Mouse (Mus musculus): ENCODE measurements around the gene Bub1.

The Bub1 gene

GRCm38 (mm10) chr2:127773938-127774577 is 57.6 kb downstream of the Bub1 start:
- DNase-seq = no peak

- DNase-seq = no peak
These were observed 70.1 kb downstream of the Bub1 start for GRCm38 (mm10) chr2:127761587-127761986.

- no peak for DNase-seq
These were observed 71.2 kb downstream of the Bub1 start for GRCm38 (mm10) chr2:127760429-127761000.

DNA sequence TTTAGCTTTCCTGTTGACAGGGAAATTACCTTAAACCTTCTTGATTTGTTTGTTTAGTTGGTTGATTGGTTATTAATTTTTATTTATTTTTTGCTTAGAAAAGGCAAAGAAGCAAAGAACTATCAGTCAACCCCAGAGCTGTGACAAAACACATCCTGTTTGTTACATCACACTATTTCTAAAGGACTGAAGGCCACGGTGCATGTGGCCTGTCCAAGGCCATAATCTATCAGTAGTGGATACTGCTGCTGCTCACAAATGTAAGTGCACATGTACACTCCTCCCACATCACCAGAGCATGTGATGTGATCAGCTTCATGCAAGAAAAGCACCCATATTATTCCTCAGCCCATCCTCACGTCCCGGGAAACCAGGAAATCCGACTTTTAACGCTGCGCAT is 71.7 kb downstream of the Bub1 start:
- no peak for DNase-seq

- no peak for DNase-seq
These were observed 72.3 kb downstream of the Bub1 start for GRCm38 (mm10) chr2:127759157-127759880.

GRCm38 (mm10) chr2:127757171-127757570 is 74.5 kb downstream of the Bub1 start:
- DNase-seq = no peak

DNA sequence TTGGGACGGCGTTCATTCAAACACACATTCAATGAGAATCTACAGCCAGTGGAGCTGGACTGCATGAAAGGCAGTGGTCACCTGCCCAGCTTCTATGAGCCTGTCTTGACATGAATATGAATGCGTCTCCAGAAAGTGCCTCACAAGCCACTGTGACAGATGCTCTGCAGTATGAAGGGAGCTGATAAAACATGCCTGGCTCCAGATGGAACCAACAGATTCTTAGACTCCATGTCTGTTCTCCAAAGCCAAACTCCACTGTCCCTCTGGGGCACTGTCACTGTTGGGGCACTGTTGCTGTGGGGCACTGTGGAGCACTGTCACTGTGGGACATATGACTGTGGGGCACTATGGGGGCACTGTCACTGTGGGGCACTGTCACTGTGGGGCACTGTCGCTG is 77.6 kb downstream of the Bub1 start:
- DNase-seq = no peak

DNA sequence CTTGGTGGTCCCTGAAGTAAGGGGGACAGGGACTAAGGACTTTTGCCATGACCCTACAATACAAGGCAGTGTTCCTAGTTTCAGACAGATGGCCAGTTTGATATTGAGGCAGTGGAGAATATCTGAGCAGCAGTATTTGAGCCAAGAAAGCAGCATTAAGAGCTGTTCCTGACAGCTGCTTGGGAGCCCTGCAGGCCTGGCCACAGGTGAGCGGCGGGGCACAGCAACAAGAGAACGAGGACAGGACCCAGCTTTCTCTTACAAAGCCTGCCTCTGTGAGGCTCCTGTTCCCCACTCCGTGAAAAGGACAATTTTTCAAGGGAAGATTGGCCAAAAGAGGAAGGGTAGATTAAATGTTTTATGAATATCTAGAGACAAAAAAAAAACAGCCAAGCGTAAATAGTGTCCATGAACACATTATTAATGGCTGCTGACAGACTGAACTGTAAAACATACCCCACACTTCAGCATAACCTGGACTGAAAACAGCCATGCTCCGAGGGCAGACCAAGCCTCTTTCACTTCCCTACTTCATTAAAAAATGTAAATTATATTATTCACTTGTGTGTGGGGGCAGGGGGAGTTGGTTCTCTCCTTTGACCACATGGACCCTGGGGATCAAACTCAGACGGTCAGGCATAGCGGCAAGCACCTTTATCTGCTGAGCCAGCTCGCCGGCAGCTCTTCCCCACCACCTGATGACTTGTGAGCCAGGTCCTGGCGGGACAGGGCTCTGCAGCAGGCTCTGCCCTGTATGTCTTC is 79.6 kb downstream of the Bub1 start:
- DNase-seq = no peak
